Mouse (Mus musculus): ENCODE results near the gene Filip1.
"Not testable (repeated sequence)": the region's sequence is repeated elsewhere in the genome, so short reads cannot be mapped to it uniquely, and the experiment has no call there.

GRCm38 (mm10) chr9:80049271-80049670 is 36.6 kb upstream of the Filip1 start:
- not testable (repeated sequence) for TF ChIP-seq CTCF (conservative IDR thresholded peaks at IDR 0.05; ENCODE audit: low read length); NANOG (IDR thresholded peaks at IDR 0.05; ENCODE audit: borderline replicate concordance, low read length)
